Mouse (Mus musculus): ENCODE results near the gene Dbp. TPM values are rescaled to one million over a fixed set of nuclear protein-coding genes. Genes with fewer than 3 reads are reported as not detected.

The Dbp gene
- total RNA-seq, 1 experiment, result 10.0 TPM

DNA sequence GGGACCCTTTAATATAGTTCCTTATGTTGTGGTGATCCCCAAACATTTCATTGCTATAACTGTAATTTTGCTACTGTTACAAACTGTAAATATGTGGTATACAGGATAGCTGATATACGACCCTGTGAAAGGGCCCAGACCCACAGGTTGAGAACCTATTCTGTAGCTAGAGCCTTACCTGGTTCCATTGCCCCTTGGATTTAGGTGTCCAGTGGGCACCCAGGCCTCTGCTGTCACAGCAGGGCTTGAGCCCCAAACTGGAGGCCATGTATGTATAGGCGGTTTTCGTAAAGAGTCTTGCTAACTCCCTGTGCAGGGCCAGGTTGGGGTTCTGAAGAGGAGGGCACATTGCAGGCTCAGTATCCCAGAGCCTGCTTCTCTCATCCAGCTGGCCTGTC, 11.6 kb downstream of the Dbp start:
- Histone ChIP-seq H3K4me1 (ENCODE audit: control insufficient read depth in 2 of 2, insufficient read depth in 2 of 2, low read length in 2 of 2, poor library complexity in 1 of 2) (peaks cover 0 to 19% of the 10 kb centered on the region in 2 experiments; a peak in 2 of 4 replicates), H3K4me3 (ENCODE audit: insufficient read depth in 1 of 2, low read depth in 1 of 2, low read length in 2 of 2, poor library complexity in 1 of 2, severe bottlenecking in 1 of 2) (no peak overlapping the region), H3K27ac (ENCODE audit: insufficient read depth, low read depth, low read length, poor library complexity, severe bottlenecking) (no peak overlapping the region), H3K9me3 (ENCODE audit: control insufficient read depth, insufficient read depth, low read depth, low read length) (no peaks in the 10 kb centered on the region), H3K36me3 (ENCODE audit: control insufficient read depth, insufficient read depth, low read length, poor library complexity, severe bottlenecking) (peaks cover 50% of the 10 kb centered on the region), H3K9ac (ENCODE audit: insufficient read depth, low read depth, low read length, poor library complexity, severe bottlenecking) (no peak overlapping the region)
- TF ChIP-seq ZNF384 (IDR thresholded peaks at IDR 0.05; ENCODE audit: low read depth, low read length), result no peak
- no peak for TF ChIP-seq ZC3H11A (IDR thresholded peaks at IDR 0.05; ENCODE audit: borderline replicate concordance, low read depth, low read length)
- TF ChIP-seq CHD2 (IDR thresholded peaks at IDR 0.05; ENCODE audit: low read depth, low read length), result no peak
- no peak for TF ChIP-seq MAFK (IDR thresholded peaks at IDR 0.05; ENCODE audit: insufficient read depth, low read depth, low read length)
- no peak for TF ChIP-seq HCFC1 (IDR thresholded peaks at IDR 0.05; ENCODE audit: borderline replicate concordance, insufficient read depth, low read length)
- no peak for DNase-seq (ENCODE audit: low read depth, low spot score)
- in situ Hi-C loops (cut with MboI; ENCODE audit: low sequenced_read_pairs in 2 of 2, unreplicated experiment in 2 of 2), result no loop called here

DNA sequence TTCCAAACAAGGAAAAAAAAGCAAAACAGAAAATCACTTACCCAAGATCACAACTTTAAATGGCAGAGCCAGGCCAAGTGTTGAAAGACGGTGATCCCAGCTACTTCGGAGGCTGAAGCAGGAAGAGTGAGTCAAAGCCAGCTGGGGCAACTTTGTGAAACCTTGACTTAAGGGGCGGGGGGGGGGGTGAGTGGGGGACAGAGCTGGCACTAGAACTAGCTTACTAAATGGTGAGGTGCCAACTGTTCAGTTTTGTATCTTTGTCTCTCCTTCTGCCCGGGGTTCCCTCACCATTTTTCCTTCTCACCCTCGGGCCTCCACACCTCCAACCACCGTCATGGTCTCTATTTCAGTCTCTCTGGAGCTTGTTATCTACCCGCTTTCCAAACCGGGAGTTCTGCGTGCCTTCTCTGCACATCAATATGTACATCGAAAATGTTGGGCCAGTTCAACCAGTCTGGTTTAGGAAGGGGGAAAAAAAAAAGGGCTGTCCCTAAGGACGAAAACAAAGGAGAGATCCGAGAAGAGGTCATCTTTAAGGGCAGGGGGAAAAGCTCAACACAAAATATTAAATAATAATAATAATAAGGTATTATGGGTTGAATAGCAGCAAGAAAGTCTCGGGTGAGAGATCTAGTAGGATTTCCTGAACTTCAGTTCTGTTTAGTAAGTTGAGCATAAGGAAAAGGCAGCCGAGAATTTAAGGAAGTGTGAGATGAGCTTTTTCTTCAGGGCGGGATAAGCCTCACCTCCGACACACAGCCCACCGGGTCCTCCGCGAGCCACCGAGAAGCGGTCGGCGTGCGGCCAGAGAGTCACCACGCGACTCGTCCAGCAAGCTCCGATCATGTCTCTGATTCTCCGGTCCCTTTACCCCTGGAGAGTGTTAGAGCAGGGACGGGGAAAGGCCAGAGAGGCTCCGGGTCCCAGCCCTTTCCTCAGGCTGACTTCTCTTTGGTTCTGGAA, 12.3 kb downstream of the Dbp start:
- no peak for DNase-seq (ENCODE audit: low read depth, low spot score)
- peak overlapping the region; percentile 55; the same call in 1 of the 2 replicates for H3K27ac ChIP-seq (ENCODE audit: insufficient read depth, low read depth, low read length, poor library complexity, severe bottlenecking)
- in situ Hi-C loops (cut with MboI; ENCODE audit: low sequenced_read_pairs in 2 of 2, unreplicated experiment in 2 of 2), result no loop called here
- no peaks in the 10 kb centered on the region for H3K9me3 ChIP-seq (ENCODE audit: control insufficient read depth, insufficient read depth, low read depth, low read length)
- peak overlapping the region; percentile 87 to 88 for H3K4me3 ChIP-seq (ENCODE audit: insufficient read depth in 1 of 2, low read depth in 1 of 2, low read length in 2 of 2, poor library complexity in 1 of 2, severe bottlenecking in 1 of 2)
- H3K4me1 ChIP-seq (ENCODE audit: control insufficient read depth in 2 of 2, insufficient read depth in 2 of 2, low read length in 2 of 2, poor library complexity in 1 of 2), result peaks cover 0 to 16% of the 10 kb centered on the region in 2 experiments; a peak in 2 of 4 replicates
- H3K36me3 ChIP-seq (ENCODE audit: control insufficient read depth, insufficient read depth, low read length, poor library complexity, severe bottlenecking), result peaks cover 49% of the 10 kb centered on the region
- TF ChIP-seq ZC3H11A (IDR thresholded peaks at IDR 0.05; ENCODE audit: borderline replicate concordance, low read depth, low read length) (no peak), MAFK (IDR thresholded peaks at IDR 0.05; ENCODE audit: insufficient read depth, low read depth, low read length) (no peak), CHD2 (IDR thresholded peaks at IDR 0.05; ENCODE audit: low read depth, low read length) (no peak), ZNF384 (IDR thresholded peaks at IDR 0.05; ENCODE audit: low read depth, low read length) (no peak)
- H3K9ac ChIP-seq (ENCODE audit: insufficient read depth, low read depth, low read length, poor library complexity, severe bottlenecking), result peak overlapping the region; percentile 96

DNA sequence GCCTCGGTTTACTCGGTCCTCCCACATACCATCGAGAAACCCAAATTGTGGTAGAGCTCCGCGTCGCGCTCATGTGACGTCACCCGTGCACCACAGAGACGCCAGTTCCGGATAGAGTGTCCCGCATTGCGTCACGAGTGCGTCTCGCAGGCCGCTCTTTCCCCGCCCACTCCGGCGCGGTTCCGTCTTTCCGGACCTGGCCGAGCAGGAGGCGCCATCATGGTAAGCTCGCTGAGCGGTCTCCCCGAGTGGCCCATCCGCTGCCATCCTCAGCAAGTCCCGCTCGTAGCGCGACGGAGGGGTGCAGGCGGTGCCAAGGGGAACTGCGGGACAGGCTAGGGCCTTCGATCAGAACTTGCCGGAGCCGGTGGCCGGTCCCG, 13.0 kb downstream of the Dbp start, which contains the start of gene Sphk2:
TSS of gene Sphk2 (minus strand) at position 85 of the 380 bp plus-strand sequence.
- in situ Hi-C loops (cut with MboI; ENCODE audit: low sequenced_read_pairs in 2 of 2, unreplicated experiment in 2 of 2), result no loop called here
- Histone ChIP-seq H3K27ac (ENCODE audit: insufficient read depth, low read depth, low read length, poor library complexity, severe bottlenecking) (peak within 1 kb of the TSS; percentile 81), H3K9me3 (ENCODE audit: control insufficient read depth, insufficient read depth, low read depth, low read length) (no peaks in the 10 kb centered on the region), H3K9ac (ENCODE audit: insufficient read depth, low read depth, low read length, poor library complexity, severe bottlenecking) (peak within 1 kb of the TSS; percentile 98), H3K4me3 (ENCODE audit: insufficient read depth in 1 of 2, low read depth in 1 of 2, low read length in 2 of 2, poor library complexity in 1 of 2, severe bottlenecking in 1 of 2) (peak within 1 kb of the TSS; percentile 88 to 93), H3K4me1 (ENCODE audit: control insufficient read depth in 2 of 2, insufficient read depth in 2 of 2, low read length in 2 of 2, poor library complexity in 1 of 2) (peaks cover 0 to 15% of the 10 kb centered on the region in 2 experiments; a peak in 2 of 4 replicates), H3K36me3 (ENCODE audit: control insufficient read depth, insufficient read depth, low read length, poor library complexity, severe bottlenecking) (peaks cover 52% of the 10 kb centered on the region)
- TF ChIP-seq CHD2 (IDR thresholded peaks at IDR 0.05; ENCODE audit: low read depth, low read length) (no peak), HCFC1 (IDR thresholded peaks at IDR 0.05; ENCODE audit: borderline replicate concordance, insufficient read depth, low read length) (peak; percentile 92), ZC3H11A (IDR thresholded peaks at IDR 0.05; ENCODE audit: borderline replicate concordance, low read depth, low read length) (0 out of 2 replicates have a peak, but pooled peaks have one; percentile 16)
- DNase-seq (ENCODE audit: low read depth, low spot score), result peak; percentile 98

DNA sequence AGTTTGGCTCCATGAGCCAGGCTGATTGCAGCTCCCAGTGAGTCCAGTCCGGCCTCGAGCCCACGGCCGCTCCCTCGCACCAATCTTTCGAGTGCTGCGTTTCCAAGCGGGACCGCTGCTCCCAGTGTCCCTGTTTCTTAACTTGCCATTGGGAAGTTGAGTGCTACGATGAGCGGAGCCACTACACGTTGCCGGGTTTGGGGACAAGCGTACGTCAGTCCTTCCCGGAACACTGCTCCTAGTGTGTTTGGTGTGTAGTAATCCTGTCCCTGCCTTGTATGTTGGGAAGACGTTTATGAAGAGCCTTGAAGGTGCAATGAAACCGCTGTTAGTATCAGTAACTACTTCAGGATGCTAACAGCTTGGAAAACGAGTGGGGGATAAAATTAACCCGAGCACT, 13.4 kb downstream of the Dbp start:
- H3K9me3 ChIP-seq (ENCODE audit: control insufficient read depth, insufficient read depth, low read depth, low read length), result no peaks in the 10 kb centered on the region
- peaks cover 52% of the 10 kb centered on the region for H3K36me3 ChIP-seq (ENCODE audit: control insufficient read depth, insufficient read depth, low read length, poor library complexity, severe bottlenecking)
- H3K27ac ChIP-seq (ENCODE audit: insufficient read depth, low read depth, low read length, poor library complexity, severe bottlenecking), result peak overlapping the region; percentile 81
- H3K4me3 ChIP-seq (ENCODE audit: insufficient read depth in 1 of 2, low read depth in 1 of 2, low read length in 2 of 2, poor library complexity in 1 of 2, severe bottlenecking in 1 of 2), result peak overlapping the region; percentile 88 to 93
- TF ChIP-seq CHD2 (IDR thresholded peaks at IDR 0.05; ENCODE audit: low read depth, low read length) (no peak), HCFC1 (IDR thresholded peaks at IDR 0.05; ENCODE audit: borderline replicate concordance, insufficient read depth, low read length) (no peak), MAFK (IDR thresholded peaks at IDR 0.05; ENCODE audit: insufficient read depth, low read depth, low read length) (no peak), ZC3H11A (IDR thresholded peaks at IDR 0.05; ENCODE audit: borderline replicate concordance, low read depth, low read length) (no peak), ZNF384 (IDR thresholded peaks at IDR 0.05; ENCODE audit: low read depth, low read length) (no peak)
- peaks cover 0 to 13% of the 10 kb centered on the region in 2 experiments; a peak in 1 of 4 replicates for H3K4me1 ChIP-seq (ENCODE audit: control insufficient read depth in 2 of 2, insufficient read depth in 2 of 2, low read length in 2 of 2, poor library complexity in 1 of 2)
- in situ Hi-C loops (cut with MboI; ENCODE audit: low sequenced_read_pairs in 2 of 2, unreplicated experiment in 2 of 2), result no loop called here
- DNase-seq (ENCODE audit: low read depth, low spot score), result no peak
- peak overlapping the region; percentile 98 for H3K9ac ChIP-seq (ENCODE audit: insufficient read depth, low read depth, low read length, poor library complexity, severe bottlenecking)

All from ES-E14 (cell line).